Mouse (Mus musculus): ENCODE data around the gene Gm13889.

Gene Gm13889

DNA sequence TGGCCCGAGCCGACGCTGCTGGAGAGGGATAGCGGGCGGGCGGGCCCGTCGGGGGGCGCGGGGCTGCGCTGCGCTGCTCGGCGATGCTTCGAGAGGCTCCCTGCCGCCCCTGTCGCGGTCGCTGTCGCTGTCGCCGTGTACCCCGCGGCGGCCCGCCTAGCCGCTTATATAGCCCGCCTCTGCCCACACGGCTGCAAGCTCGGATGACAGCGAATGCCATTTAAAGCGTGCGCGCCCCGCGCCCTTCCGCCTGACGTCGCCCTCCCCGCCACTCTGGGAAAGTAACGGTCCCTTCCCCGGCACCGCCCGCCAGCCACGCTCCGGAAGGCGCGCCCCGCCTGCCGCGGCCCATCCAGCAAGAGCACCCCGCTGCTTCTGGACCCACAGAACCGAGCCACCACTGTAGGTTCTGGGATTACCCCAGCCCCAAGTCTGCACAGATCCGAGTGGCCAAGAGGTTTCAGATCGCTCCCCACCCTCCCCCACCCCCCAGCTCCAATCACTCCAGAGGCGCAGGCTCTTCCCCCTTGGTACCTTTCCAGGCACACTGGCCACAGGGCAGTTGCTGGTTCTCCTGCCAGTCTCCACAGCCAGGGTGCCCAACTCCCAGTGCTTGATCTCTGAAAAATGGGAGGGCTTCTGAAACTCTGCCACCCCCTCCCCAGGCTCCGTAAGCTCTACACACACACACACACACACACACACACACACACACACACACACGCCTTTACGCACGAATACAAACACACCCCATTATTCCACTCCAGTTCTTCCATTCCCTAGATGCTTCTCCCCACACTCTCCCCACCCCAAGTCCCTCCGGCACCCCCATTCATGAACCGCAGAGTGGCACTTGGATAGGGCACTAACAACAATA is at the start of gene Gm13889:
Gene Gm13889, minus strand, starts transcription at position 294 of the 877 bp plus-strand sequence.
- CTCF ChIA-PET = no interaction called here

DNA sequence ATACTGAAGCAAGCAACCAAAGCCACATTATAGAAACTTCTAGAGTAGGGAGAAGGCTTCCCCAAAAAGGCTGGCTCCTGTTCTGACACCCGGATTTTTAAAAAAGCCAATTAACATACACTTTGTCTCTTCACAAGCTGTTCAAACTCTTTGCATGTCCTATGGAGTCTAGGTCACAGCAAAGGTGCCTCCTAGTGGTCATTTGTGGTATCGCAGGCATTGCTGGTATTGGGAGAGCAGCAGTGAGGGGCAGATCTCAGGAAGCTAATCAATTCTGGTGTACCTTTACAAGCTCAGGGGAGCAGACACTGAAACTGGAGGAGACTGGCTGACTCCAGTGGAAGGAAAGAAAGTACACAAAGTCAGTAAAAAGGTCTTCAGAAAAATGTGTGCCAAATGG is 45.3 kb upstream of the Gm13889 start:
- CTCF ChIA-PET = no interaction called here

DNA sequence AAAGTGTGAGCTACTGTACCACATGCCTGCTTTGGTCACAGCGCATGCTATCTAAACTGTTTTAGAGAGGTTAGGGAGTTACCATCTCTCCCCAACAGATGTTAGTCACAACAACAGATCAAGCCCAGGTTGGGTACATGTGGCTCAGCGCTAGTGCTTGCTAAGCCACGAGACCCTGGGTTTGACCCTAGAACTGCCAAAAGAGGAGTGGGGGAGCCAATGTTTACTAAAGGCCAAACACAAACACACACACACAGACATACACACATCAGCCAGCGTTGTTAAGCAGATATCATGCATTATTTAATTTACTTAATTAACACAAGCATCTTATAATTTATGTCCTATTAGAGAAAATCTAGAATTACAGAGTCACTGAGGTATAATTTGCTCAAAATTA is 44.9 kb upstream of the Gm13889 start:
- CTCF ChIA-PET = no interaction called here

- CTCF ChIA-PET = no interaction called here
These were observed 44.4 kb upstream of the Gm13889 start for GRCm38 (mm10) chr2:94001411-94001810.

GRCm38 (mm10) chr2:93996254-93996653 is 39.3 kb upstream of the Gm13889 start, which contains the start of gene Gm27027:
TSS of gene Gm27027 (minus strand) at chr2:93996354.
- CTCF ChIA-PET = no interaction called here

- CTCF ChIA-PET = no interaction called here
These were observed 35.8 kb upstream of the Gm13889 start for GRCm38 (mm10) chr2:93992810-93993209.

DNA sequence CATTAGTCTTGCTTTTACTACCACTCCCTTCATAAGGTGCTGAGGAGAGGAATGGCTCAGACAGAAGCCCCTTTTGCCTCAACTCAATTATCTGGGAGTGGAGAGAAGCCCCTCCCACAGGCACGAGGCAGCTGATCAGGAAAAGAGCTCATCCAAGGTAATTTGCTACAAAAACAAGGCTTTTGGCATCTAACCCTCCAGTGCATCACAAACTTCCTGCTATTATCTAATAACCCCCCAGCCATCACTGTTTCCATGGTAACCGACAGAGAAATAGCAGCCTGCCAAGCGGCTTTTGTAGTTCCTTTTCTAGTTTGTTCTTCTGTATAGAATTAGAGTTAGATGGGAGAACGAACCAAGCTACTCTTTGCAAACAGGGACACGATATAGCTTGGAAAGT is 35.3 kb upstream of the Gm13889 start:
- CTCF ChIA-PET = no interaction called here

- CTCF ChIA-PET = no interaction called here
These were observed 34.3 kb upstream of the Gm13889 start for GRCm38 (mm10) chr2:93991336-93991735.

DNA sequence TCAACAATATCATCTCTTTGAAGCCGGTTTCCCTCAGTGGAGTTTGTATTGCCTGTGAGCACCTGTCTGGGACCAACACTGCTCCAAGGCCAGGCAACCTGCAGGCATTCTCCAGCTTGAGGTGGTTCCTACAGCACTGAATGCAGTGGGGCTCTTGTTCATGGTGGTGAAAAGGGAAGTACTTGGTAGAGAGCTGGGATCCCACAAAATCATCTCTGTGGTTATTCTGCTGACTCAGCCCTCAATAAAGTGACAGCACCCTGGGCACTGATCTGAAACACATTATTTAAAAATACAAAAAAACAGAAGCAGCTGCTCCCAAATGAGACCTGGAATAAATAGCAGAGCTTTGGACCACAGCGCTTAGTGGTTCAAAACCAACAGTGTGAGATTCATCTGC is 31.4 kb upstream of the Gm13889 start:
- CTCF ChIA-PET = interaction anchor here (0.6 to 0.7 kb wide), 2 partner anchors 12 to 16 kb away, joined by 3 to 11 read pairs; no protein-coding TSS in a partner anchor

GRCm38 (mm10) chr2:93982457-93983235 is 25.6 kb upstream of the Gm13889 start:
- CTCF ChIA-PET = no interaction called here

DNA sequence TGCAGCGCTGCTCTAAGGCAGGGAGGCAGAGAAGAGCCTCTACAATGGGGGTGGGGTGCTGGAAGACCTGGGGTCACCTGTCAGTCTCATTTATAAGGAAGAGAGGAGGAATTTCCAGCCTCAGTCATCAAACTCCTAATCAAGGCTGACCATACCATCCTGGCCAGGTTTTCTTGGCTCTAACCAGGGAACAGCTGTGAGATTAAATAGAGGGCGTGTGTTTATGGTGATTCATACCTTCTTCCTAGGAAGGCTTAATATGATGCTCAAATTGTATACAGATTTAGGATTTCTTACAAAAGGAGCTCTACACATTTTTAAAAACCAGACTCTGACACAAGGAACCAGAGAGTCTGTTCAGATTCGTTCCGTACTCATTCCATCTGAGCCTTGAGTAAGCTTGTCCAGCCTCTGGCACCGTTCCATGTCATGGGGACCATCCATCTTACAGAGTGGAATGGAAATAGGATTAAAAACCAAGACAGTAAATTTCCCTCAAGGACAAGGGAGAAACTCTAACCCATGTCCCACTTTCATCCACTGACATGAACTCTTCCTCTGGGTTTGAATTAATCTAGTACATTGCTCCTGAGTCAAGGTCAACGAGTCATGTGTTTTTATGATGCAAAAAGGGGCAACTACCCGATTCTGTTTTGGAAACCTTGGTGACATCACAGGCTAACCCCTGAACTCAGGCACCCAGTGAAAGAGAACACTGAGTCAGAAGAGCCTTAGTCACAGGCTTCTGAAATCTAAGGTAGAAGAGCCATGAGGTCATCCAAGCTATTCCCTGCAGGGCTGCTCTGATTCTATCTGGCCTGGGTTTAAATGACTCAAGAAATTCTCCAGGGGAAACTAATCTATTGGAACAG is 22.5 kb upstream of the Gm13889 start:
- CTCF ChIA-PET = no interaction called here

GRCm38 (mm10) chr2:93976436-93977252 is 19.6 kb upstream of the Gm13889 start:
- CTCF ChIA-PET = no interaction called here

- CTCF ChIA-PET = no interaction called here
These were observed 18.8 kb upstream of the Gm13889 start for GRCm38 (mm10) chr2:93975526-93976435.

- CTCF ChIA-PET = no interaction called here
These were observed 18.0 kb upstream of the Gm13889 start for GRCm38 (mm10) chr2:93975041-93975440.

DNA sequence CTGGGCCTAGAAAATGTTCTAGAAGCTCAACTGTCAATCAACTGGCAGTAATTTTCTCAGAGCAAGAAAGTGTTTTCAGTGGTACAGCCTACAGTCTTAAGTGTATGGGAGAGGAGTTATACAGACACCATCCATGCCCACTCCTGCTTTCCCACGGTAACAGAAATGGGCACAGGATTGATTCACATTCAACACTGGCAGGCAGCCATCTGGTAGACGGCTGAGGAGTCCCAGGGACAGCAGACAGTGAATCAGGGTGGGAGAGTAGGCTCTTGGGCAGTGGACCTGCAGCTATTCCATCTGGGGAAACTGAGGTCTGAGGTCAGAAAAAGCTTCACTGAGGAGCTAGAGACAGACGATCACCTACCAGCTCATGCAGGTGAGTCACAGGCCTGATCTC is 14.6 kb upstream of the Gm13889 start:
- CTCF ChIA-PET = no interaction called here

DNA sequence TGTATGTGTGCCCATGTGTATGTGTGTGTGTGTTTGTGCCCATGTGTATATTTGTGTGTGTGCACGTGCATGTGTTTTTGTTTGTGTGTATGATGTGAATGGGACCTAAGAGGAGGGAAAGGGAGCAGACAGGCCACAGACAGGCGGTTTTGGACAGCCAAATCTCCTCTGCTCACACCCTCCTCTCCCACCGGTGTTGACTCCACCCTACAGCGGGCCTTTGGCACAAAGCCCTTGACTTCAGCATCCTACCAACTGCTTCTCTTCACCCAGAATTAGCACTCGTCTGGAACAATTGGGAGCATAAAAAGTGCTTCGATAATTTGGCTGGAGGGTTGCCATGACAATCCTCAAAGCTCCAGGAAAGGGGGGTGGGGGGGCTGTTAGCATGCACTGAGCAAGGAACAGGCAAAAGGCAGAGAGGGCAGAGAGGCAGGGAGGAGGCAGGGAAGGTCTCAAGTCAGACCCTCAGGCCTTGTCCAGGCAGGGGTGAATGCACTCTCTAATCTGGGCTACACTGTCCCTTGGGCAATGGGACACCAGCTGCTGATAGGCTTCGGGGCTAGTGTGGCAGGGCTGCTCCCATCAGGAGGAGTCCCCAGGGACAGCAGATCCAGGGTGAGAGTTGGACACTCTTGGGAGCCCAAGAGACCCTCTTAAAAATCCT is 7.6 kb upstream of the Gm13889 start:
- CTCF ChIA-PET = no interaction called here

DNA sequence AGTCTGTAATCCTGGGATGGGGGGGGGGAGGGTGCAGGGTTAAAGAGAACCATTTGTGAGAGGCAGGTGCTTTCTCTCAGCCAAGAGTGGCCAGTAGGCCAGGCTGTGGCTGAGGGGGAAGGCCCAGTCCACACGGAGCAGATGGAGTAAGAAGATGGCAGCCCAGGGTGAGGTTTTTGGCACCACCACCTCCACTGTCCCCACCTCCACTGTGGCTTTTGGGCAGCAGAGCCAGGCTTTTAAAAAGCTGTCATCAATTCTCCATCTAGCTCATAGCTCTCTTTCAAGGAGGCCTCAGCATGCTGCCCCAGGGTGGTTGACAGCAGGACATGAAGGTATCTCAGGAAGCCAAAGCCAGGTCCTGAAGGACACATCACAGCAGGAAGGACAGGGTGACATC is 6.8 kb upstream of the Gm13889 start:
- CTCF ChIA-PET = no interaction called here

DNA sequence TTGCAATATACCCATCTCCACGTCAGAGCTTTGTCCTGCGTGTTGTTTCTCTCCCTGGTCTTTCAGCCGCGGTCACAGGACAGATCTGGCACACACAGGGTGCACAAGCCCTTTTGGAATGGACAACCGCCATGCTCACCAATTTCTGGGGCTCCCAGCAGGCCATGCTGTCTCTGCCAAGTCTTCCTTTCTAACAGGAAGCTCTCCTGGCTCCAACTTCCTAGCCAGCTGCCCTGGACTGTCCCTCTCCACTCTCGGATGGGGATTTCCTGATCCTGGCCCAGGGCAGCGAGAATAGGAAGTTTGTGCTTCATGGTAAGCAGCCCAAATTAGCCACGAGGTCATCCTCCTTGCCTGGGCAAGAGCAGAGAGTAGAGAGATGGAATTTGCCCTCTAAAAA is 4.7 kb upstream of the Gm13889 start:
- CTCF ChIA-PET = no interaction called here

GRCm38 (mm10) chr2:93959346-93959745 is 2.3 kb upstream of the Gm13889 start:
- CTCF ChIA-PET = no interaction called here

DNA sequence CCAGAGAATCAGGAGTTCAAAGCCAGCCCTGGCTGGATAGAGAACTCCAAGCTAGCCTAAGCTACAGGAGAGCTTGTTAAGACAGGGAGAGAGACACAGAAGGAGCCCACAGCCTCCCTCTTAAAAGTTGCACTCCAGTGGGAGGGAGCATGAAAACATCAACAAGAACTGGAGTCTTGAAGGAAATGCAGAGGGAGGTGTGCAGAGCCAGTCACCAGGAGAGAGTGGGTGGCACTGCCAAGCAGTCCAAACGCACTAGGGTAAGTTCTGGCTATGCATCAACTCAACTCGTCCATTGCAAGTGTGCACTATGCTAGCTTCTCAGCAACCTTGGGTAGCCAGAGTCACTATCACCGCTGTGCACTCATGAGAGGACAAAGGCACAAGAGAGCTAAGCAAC is 1.2 kb upstream of the Gm13889 start:
- CTCF ChIA-PET = no interaction called here

Data from spleen, embryonic (tissue).